Mouse (Mus musculus): ENCODE results near the gene Emilin3.
"Not testable (repeated sequence)": the region's sequence is repeated elsewhere in the genome, so short reads cannot be mapped to it uniquely, and the experiment has no call there.

- TF ChIP-seq CTCF (IDR thresholded peaks at IDR 0.05; ENCODE audit: insufficient read depth, low read length); POLR2A (IDR thresholded peaks at IDR 0.05; ENCODE audit: borderline replicate concordance, extremely low read depth, low read depth, low read length): not testable (repeated sequence)
Measured at GRCm38 (mm10) chr2:160957801-160958200, 45.7 kb upstream of the Emilin3 start.
